Mouse (Mus musculus) kidney, postnatal 25 days (tissue): ENCODE measurements at regions not wholly inside any gene's neighbourhood (a gene's known extent, or its start where the extent isn't known, plus 50 kb on each side); places are given as distances from the start of the nearest gene placed in this dataset.
"Not testable (repeated sequence)": the region's sequence is repeated elsewhere in the genome, so short reads cannot be mapped to it uniquely, and the experiment has no call there.

Source experiments
- DNase-seq, 2 experiments: peaks; one replicate each; pipeline ENCODE4 v3.0.0; 2021; ENCODE audit warnings: mixed read lengths in 2 of 2

GRCm38 (mm10) chr4:23787417-23788204 lies 708.6 kb upstream of the Mms22l start:
- DNase-seq: no peak

GRCm38 (mm10) chr4:23823516-23823915 lies 672.7 kb upstream of the Mms22l start:
- DNase-seq: no peak

- no peak for DNase-seq
Observed at GRCm38 (mm10) chr4:23826885-23827284, 669.4 kb upstream of the Mms22l start.

GRCm38 (mm10) chr4:23832385-23833164 lies 663.7 kb upstream of the Mms22l start:
- DNase-seq: no peak

GRCm38 (mm10) chr4:23843609-23844287 lies 652.5 kb upstream of the Mms22l start:
- DNase-seq: no peak

- no peak for DNase-seq
Observed at GRCm38 (mm10) chr4:23844288-23844971, 651.8 kb upstream of the Mms22l start.

GRCm38 (mm10) chr4:23845263-23845662 lies 651.0 kb upstream of the Mms22l start:
- no peak for DNase-seq

- no peak for DNase-seq
Observed at GRCm38 (mm10) chr4:23850640-23851039, 645.6 kb upstream of the Mms22l start.

- DNase-seq: no peak
Observed at GRCm38 (mm10) chr4:23862437-23862836, 633.8 kb upstream of the Mms22l start.

- DNase-seq: no peak
Observed at GRCm38 (mm10) chr4:23880007-23880406, 616.2 kb upstream of the Mms22l start.

GRCm38 (mm10) chr4:23913396-23913795 lies 582.9 kb upstream of the Mms22l start:
- no peak for DNase-seq

GRCm38 (mm10) chr4:23913822-23914221 lies 582.4 kb upstream of the Mms22l start:
- DNase-seq: no peak

- DNase-seq: no peak
Observed at GRCm38 (mm10) chr4:23914423-23914822, 581.8 kb upstream of the Mms22l start.

- DNase-seq: no peak
Observed at GRCm38 (mm10) chr4:23921520-23921919, 574.7 kb upstream of the Mms22l start.

- DNase-seq: no peak
Observed at GRCm38 (mm10) chr4:23954140-23954539, 542.1 kb upstream of the Mms22l start.

GRCm38 (mm10) chr4:23982193-23982592 lies 514.1 kb upstream of the Mms22l start:
- DNase-seq: not testable (repeated sequence)

GRCm38 (mm10) chr4:23982790-23983451 lies 513.3 kb upstream of the Mms22l start:
- peak; percentile 12 to 45 for DNase-seq

- no peak for DNase-seq
Observed at GRCm38 (mm10) chr4:23983452-23983805, 512.8 kb upstream of the Mms22l start.

GRCm38 (mm10) chr4:23984005-23984404 lies 512.2 kb upstream of the Mms22l start:
- no peak for DNase-seq

GRCm38 (mm10) chr4:23985956-23986355 lies 510.3 kb upstream of the Mms22l start:
- no peak for DNase-seq

- DNase-seq: no peak
Observed at GRCm38 (mm10) chr4:23993823-23994222, 502.4 kb upstream of the Mms22l start.

- no peak for DNase-seq
Observed at GRCm38 (mm10) chr4:23994261-23994965, 501.8 kb upstream of the Mms22l start.
